Mouse (Mus musculus) 416B (cell line): ENCODE data around the gene Olfr27.

Source experiments
- DNase-seq: peaks from one replicate; pipeline ENCODE4 v3.0.0; 2011; ENCODE audit warnings: low read depth

Gene Olfr27

GRCm38 (mm10) chr9:39127831-39128230 lies at the start of gene Olfr27:
Gene Olfr27 (plus strand): TSS chr9:39128131.
- DNase-seq, result no peak

GRCm38 (mm10) chr9:39078787-39079186 lies 49.1 kb upstream of the Olfr27 start, which contains the start of gene Olfr938:
Gene Olfr938 (minus strand): TSS chr9:39078887.
- DNase-seq, result no peak

DNA sequence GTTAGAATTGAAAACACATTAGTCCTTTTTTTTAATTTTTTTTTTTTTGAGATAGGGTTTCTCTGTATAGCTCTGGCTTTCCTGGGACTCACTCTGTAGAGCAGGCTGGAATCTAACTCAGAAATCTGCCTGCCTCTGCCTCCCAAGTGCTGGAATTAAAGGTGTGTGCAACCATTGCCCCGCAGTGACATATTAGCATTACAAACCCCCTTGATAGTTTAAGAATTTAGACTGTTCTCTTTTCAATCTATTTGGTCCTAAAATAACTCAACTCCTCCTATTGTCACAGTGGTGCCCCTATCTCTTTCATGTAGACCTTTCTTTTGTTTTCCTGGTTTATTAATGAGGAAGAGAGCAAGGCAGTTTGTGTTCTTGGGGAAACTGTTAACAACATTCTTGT lies 605 bp upstream of the Olfr27 start:
- no peak for DNase-seq

GRCm38 (mm10) chr9:39152401-39152800 lies 24.5 kb downstream of the Olfr27 start:
- no peak for DNase-seq

DNA sequence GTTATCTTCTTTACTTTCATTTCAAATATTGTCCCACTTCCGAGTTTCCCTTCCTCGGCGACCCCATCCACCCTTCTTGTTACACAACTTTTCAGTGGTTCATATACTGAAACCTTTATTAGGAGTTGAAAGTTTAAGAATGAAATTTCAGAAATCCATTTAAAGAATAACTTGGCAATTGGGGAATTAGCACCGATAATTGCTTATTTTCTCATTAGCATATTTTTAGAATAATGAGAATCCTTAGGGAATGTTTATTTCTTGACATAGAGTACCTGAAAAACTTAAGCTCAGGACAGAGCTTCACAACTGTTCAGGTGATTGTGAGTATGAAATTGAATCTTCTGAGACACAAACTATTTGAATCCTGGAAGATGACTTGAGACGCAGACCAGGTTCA lies 38.1 kb downstream of the Olfr27 start, which contains the start of gene Olfr943:
Gene Olfr943, plus strand, starts transcription at position 301 of the 400 bp plus-strand sequence.
- no peak for DNase-seq
